Mouse (Mus musculus) gastrocnemius, postnatal 14 days (tissue): Measurements from ENCODE around the gene Gm9918. TPM values are rescaled to one million over a fixed set of nuclear protein-coding genes. Genes with fewer than 3 reads are reported as not detected.

Experiments
- DNase-seq: peaks from one replicate; pipeline ENCODE4 v3.0.0; 2021; ENCODE audit warnings: mixed read lengths
- intact Hi-C: fragments of 180-260 bp; cut with DNase I; formaldehyde crosslinking; loops from one replicate; pipeline ENCODE4 v1.15.1; 2025; ENCODE audit warnings: low total_unique reads
- total RNA-seq, 2 experiments: library from RNA; stranded (reverse); gene quantifications; 2 replicates each; pipeline ENCODE4 v1.2.3; 2021

Gene Gm9918
- total RNA-seq, 2 experiments from 2014 or later = not detected

DNA sequence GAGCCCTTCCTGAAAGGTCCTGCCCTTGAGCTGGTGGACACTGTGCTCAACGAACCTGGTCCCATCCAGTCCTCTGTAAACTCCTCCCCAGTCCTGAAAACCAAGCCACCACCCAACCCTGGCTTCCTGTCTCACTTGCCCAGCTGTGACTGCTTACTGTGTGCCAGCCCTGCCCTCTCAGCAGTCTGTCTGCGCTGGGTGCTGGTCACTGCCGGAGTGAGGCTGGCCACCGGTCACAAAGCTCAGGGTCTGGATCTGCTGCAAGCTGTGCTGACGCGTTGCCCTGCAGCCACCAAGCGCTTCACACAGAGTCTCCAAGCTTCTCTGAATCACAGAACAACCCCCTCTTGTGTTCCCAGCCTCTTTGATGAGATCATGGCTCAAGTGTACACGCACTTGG lies 44.9 kb downstream of the Gm9918 start:
- peak; percentile 17 for DNase-seq
- intact Hi-C loops = loop anchor here (5.0 kb wide), 1 partner anchor 73 kb away; no protein-coding TSS in a partner anchor

DNA sequence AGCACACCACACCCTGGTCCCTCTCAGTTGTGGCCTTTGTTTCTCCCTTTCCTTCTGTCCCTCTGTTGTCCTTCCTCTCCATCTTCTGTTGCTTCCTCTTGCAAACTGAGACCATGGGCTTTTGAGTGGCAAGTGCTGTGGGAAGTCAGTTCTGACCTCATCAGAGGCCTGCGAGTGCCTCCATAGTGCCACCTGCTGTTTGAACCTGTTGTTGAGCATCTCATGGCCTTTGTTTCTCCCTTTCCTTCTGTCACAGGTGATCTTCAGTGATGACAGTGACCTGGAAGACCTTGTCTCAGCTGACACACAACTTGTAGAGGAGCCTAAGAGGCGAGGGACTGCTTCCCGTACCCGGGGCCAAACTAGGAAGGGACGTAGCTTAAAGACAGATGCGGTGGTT lies 45.9 kb downstream of the Gm9918 start:
- DNase-seq = peak; percentile 60
- intact Hi-C loops = loop anchor here (5.0 kb wide), 1 partner anchor 74 kb away; no protein-coding TSS in a partner anchor

Other genes with a start within 250 kb of the Gm9918 start
- 1 to 10 TPM in 1 of 2 experiments, under 1 TPM in 1; 0.42 to 1.6 TPM for gene Krt18, start 242.4 kb upstream of the Gm9918 start, total RNA-seq
- gene Eif4b, start 196.8 kb upstream of the Gm9918 start, total RNA-seq = 100 to 1,000 TPM; 130 to 139 TPM
- 10 to 100 TPM; 29.8 to 45.6 TPM for gene Tns2, start 170.2 kb upstream of the Gm9918 start, total RNA-seq
- gene Spryd3, start 134.3 kb upstream of the Gm9918 start, total RNA-seq = 10 to 100 TPM; 10.0 to 12.0 TPM
- 10 to 100 TPM; 65.6 to 80.6 TPM for gene Igfbp6, start 126.2 kb upstream of the Gm9918 start, total RNA-seq
- gene Soat2, start 120.0 kb upstream of the Gm9918 start, total RNA-seq = under 1 TPM in 1 of 2 experiments, not detected in 1; 0.13 TPM
- gene Zfp740, start 67.3 kb upstream of the Gm9918 start, total RNA-seq = 10 to 100 TPM; 27.6 to 30.5 TPM
- gene Csad, start 65.8 kb upstream of the Gm9918 start, total RNA-seq = 10 to 100 TPM; 14.1 to 15.6 TPM
- 1 to 10 TPM; 1.0 to 1.1 TPM for gene Itgb7, start 38.6 kb upstream of the Gm9918 start, total RNA-seq
- gene Rarg, start 13.0 kb upstream of the Gm9918 start, total RNA-seq = 10 to 100 TPM; 12.9 to 13.2 TPM
- 10 to 100 TPM; 14.5 to 14.9 TPM for gene Mfsd5, start 8.9 kb downstream of the Gm9918 start, total RNA-seq
- gene Espl1, start 25.7 kb downstream of the Gm9918 start, total RNA-seq = 1 to 10 TPM; 1.1 to 4.1 TPM
- 100 to 1,000 TPM; 212 to 228 TPM for gene Pfdn5, start 55.6 kb downstream of the Gm9918 start, total RNA-seq
- 10 to 100 TPM; 17.6 to 19.0 TPM for gene Myg1, start 61.1 kb downstream of the Gm9918 start, total RNA-seq
- 1 to 10 TPM; 7.2 to 8.4 TPM for gene Aaas, start 80.2 kb downstream of the Gm9918 start, total RNA-seq
- gene Sp7, start 96.6 kb downstream of the Gm9918 start, total RNA-seq = under 1 TPM; 0.11 to 0.14 TPM
- gene Sp1, start 135.6 kb downstream of the Gm9918 start, total RNA-seq = 10 to 100 TPM; 27.5 to 31.2 TPM
- 1 to 10 TPM; 4.5 to 5.0 TPM for gene Amhr2, start 174.8 kb downstream of the Gm9918 start, total RNA-seq
- 10 to 100 TPM; 12.1 to 13.6 TPM for gene Prr13, start 188.5 kb downstream of the Gm9918 start, total RNA-seq
- gene Pcbp2, start 200.0 kb downstream of the Gm9918 start, total RNA-seq = 100 to 1,000 TPM; 382 to 414 TPM
- not detected for gene Gm10337, start 233.2 kb downstream of the Gm9918 start, total RNA-seq
- 1 to 10 TPM; 3.1 TPM for gene Map3k12, start 246.5 kb downstream of the Gm9918 start, total RNA-seq
- gene Tarbp2, start 247.6 kb downstream of the Gm9918 start, total RNA-seq = 10 to 100 TPM; 37.9 to 40.2 TPM